Mouse (Mus musculus) lung, postnatal 0 days (tissue): ENCODE data around the gene Endog. TPM values are rescaled to one million over a fixed set of nuclear protein-coding genes. Genes with fewer than 3 reads are reported as not detected.
"Not testable (repeated sequence)": the region's sequence is repeated elsewhere in the genome, so short reads cannot be mapped to it uniquely, and the experiment has no call there.

Experiments used
- ATAC-seq: fragments of 200-750 bp; cut with Nextera tagmentation; 2 replicates; pipeline ENCODE4 v1.8.0; 2017; ENCODE audit warnings: moderate library complexity
- DNase-seq: peaks from one replicate; pipeline ENCODE4 v3.0.0-alpha.2; 2016; ENCODE audit warnings: low spot score
- H3K27ac ChIP-seq: fragments of 300-500 bp; sonication (generic); 2 replicates; pipeline ENCODE4 v1.5.1; 2014; ENCODE audit warnings: antibody characterized with exemption, mild to moderate bottlenecking, low read length, mixed read lengths
- H3K27me3 ChIP-seq: fragments of 300-500 bp; sonication (generic); replicated peaks from 2 replicates; pipeline ENCODE4 v1.6.1; 2014; ENCODE audit warnings: low read length, mixed read lengths; ENCODE audit not compliant: insufficient read depth
- H3K36me3 ChIP-seq: fragments of 300-500 bp; sonication (generic); 2 replicates; pipeline ENCODE4 v1.6.1; 2014; ENCODE audit warnings: low read length, mixed read lengths; ENCODE audit not compliant: insufficient read depth
- H3K4me1 ChIP-seq: fragments of 300-500 bp; sonication (generic); 2 replicates; pipeline ENCODE4 v1.6.1; 2014; ENCODE audit warnings: antibody characterized with exemption, low read depth, low read length, mixed read lengths; ENCODE audit not compliant: insufficient read depth
- H3K4me2 ChIP-seq: fragments of 300-500 bp; sonication (generic); replicated peaks from 2 replicates; pipeline ENCODE4 v1.6.1; 2014; ENCODE audit warnings: low read depth, mild to moderate bottlenecking, low read length, moderate library complexity, mixed read lengths
- H3K4me3 ChIP-seq: fragments of 300-500 bp; sonication (generic); 2 replicates; pipeline ENCODE4 v1.5.1; 2014; ENCODE audit warnings: low read depth, low read length
- H3K9ac ChIP-seq: fragments of 300-500 bp; sonication (generic); replicated peaks from 2 replicates; pipeline ENCODE4 v1.6.1; 2014; ENCODE audit warnings: low read depth, mild to moderate bottlenecking
- H3K9me3 ChIP-seq: fragments of 300-500 bp; sonication (generic); 2 replicates; pipeline ENCODE4 v1.6.1; 2016; ENCODE audit warnings: low read length, mixed read lengths
- CTCF ChIP-seq: IDR thresholded peaks from 2 replicates; pipeline ENCODE4 v1.5.1; 2016; ENCODE audit warnings: antibody characterized with exemption, mild to moderate bottlenecking
- EP300 ChIP-seq: IDR thresholded peaks from 2 replicates; pipeline ENCODE4 v1.6.1; 2016; ENCODE audit warnings: antibody characterized with exemption, mild to moderate bottlenecking, control low read depth
- WGBS: fragments of 180-500 bp; shearing (Covaris S2); extraction: QIAGEN DNeasy Blood & Tissue Kit; methylation state at CpG from one replicate; pipeline ENCODE4 v1.1.7; 2014; 5-methylcytosine and 5-hydroxymethylcytosine counted together
- polyA plus RNA-seq: library from polyadenylated mRNA; unstranded; fragments of >200 nt; fragmentation: Nextera tagmentation; extraction: Ambion mirVana; gene quantifications from 2 replicates; pipeline ENCODE4 v1.2.1, GENCODE M21; 2015

Gene Endog
- polyA plus RNA-seq, 1 experiment from 2014 or later: 24.4 TPM

DNA sequence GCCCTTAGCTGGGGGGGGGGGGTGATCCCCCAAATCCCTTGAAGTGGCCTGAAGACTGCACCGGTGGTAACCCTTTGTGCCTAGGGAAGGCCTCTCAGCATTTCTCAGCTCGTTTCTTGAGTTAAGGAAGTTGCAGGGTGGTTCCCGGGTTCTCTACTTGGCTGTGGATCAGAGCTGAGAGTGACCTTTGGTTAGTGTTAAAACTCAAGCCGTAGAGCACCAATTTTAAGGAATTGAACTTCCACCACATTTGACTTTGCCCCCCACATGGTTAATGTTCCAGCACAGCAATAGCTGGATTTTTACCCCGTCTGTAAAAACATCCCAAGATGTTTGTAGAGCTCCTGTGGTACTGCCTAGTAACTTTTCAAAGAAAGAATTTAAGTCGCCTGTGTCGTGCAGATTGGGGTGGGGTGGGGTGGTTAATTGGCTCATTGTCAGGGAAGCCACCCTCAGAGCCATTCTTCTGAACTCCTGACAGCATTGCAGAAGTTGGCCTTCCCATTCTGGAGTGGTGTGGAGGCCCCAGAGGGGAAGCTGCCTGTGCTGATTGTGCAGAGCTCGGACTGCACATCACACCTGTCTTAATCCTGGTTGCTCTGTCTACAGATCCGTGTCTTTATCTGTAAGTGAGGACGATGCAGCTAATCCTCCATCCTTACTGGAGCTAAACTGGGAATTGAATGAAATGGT lies 36.2 kb upstream of the Endog start:
- peak overlapping the region; percentile 90 for H3K4me2 ChIP-seq
- no peaks in the 10 kb centered on the region for H3K27me3 ChIP-seq
- H3K9ac ChIP-seq: peak overlapping the region; percentile 64; the same call in 1 of the 2 replicates
- peaks cover 19% of the 10 kb centered on the region; the same call in 1 of the 2 replicates for H3K4me1 ChIP-seq
- H3K36me3 ChIP-seq: peaks cover 6% of the 10 kb centered on the region; the same call in 1 of the 2 replicates
- peak overlapping the region; percentile 77 for H3K4me3 ChIP-seq
- ATAC-seq (no peak), DNase-seq (no peak)
- H3K9me3 ChIP-seq: no peaks in the 10 kb centered on the region
- 0 out of 2 replicates have a peak overlapping the region, but pooled peaks have one; percentile 84 for H3K27ac ChIP-seq
- 43% methylated on average over 10 of the region's 10 CpGs for WGBS
- TF ChIP-seq EP300: no peak
- no peak for TF ChIP-seq CTCF

DNA sequence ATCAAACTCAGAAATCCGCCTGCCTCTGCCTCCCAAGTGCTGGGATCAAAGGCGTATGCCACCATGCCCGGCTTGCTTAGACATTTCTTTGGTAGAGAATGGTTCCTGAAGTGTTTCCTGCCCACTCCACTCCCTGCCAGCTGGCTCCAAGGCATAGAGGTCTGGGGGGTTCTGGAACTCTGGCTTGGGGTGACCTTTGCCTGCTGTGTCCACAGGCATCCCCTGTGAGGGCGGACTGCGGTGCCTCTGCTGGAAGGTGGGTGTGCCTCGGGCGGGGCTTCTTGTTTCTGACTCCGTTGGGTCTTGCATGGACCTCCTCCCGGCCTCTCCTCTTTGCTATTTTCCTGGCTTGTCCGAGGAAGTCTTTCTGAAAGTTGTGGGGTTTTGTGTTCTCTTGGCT lies 34.8 kb upstream of the Endog start:
- no peak overlapping the region for H3K27ac ChIP-seq
- H3K9ac ChIP-seq: no peak overlapping the region
- H3K4me2 ChIP-seq: no peak overlapping the region
- DNase-seq: no peak
- WGBS: 91% methylated on average over 10 of the region's 10 CpGs
- TF ChIP-seq CTCF: no peak
- no peak for TF ChIP-seq EP300
- no peak overlapping the region for H3K4me3 ChIP-seq
- no peaks in the 10 kb centered on the region for H3K9me3 ChIP-seq
- peaks cover 19% of the 10 kb centered on the region; the same call in 1 of the 2 replicates for H3K4me1 ChIP-seq
- no peaks in the 10 kb centered on the region for H3K27me3 ChIP-seq
- peaks cover 12% of the 10 kb centered on the region; the same call in 1 of the 2 replicates for H3K36me3 ChIP-seq
- no peak for ATAC-seq

DNA sequence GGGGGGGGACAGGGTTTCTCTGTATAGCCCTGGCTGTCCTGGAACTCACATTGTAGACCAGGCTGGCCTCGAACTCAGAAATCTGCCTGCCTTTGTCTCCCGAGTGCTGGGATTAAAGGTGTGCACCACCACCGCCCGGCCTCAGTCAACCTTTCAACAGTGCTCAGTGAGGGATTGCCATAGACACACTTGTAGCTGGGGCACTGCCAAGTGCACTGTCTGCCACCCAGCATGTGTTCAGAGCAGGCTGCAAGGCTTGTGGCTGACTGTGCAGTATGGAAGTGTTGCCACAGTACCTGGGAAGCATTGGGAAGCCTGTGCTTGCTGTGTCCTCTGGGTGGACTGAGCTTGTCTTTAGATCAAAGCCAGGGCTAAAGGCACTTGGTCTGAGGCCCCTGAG lies 31.3 kb upstream of the Endog start:
- H3K9me3 ChIP-seq, H3K4me2 ChIP-seq, H3K4me1 ChIP-seq, H3K4me3 ChIP-seq, DNase-seq, H3K9ac ChIP-seq, H3K27ac ChIP-seq, ATAC-seq, H3K27me3 ChIP-seq: not testable (repeated sequence)
- peaks cover 42% of the 10 kb centered on the region; the same call in 1 of the 2 replicates for H3K36me3 ChIP-seq
- WGBS: 87% methylated on average over 4 of the region's 4 CpGs

DNA sequence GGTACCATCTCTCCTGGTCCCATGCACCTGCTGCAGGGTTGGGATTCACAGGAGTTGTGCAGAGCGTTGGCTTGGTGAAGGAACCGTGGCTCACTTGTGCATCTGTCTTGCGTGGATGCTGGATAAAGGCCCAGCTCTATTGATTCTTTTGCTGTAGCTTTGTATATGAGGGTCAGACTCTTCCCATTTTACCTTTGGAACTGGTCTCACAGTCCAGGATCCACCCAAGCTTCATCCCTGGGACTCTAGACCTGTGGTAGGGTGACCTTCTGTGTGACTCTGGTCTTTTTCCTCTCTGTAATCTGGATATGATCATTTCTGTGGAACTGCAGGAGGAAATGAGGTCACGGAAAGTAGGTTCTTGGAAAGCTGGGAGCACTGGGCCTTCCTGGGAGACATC lies 26.9 kb upstream of the Endog start:
- 98% methylated on average over 4 of the region's 4 CpGs for WGBS
- H3K9ac ChIP-seq: no peak overlapping the region

DNA sequence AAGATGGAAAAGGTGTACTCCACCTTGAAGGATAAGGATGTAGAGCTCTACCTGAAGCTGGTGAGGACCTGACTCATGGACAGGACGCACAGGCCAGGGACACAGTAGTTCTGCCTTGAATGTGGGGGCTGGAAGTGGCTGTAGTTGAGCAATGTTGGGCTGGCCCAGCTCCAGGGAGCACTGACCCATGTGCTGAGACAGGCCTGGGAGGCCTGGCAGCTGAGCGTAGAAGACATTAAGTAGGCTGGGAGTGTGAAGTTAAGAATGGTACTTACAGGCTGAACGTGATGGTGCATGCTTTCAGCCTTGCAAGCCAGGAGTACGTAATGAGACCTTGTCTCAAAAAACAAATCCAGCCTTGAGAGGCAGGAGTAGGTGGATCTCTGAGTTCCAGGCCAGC lies 23.8 kb upstream of the Endog start:
- DNase-seq (peak; percentile 87), ATAC-seq (peak; percentile 92)
- H3K4me3 ChIP-seq: no peak overlapping the region
- no peak overlapping the region for H3K9ac ChIP-seq
- TF ChIP-seq CTCF (no peak), EP300 (peak; percentile 44; the same call in 1 of the 2 replicates)
- 56% methylated on average over 4 of the region's 4 CpGs for WGBS
- H3K4me1 ChIP-seq: no peaks in the 10 kb centered on the region
- no peaks in the 10 kb centered on the region for H3K27me3 ChIP-seq
- peaks cover 45% of the 10 kb centered on the region; the same call in 1 of the 2 replicates for H3K36me3 ChIP-seq
- no peaks in the 10 kb centered on the region for H3K9me3 ChIP-seq
- 0 out of 2 replicates have a peak overlapping the region, but pooled peaks have one; percentile 14 for H3K27ac ChIP-seq
- H3K4me2 ChIP-seq: no peak overlapping the region

More for the DNA sequence above, 26.9 kb upstream of the Endog start:
- DNase-seq: no peak
- Histone ChIP-seq H3K27me3 (no peaks in the 10 kb centered on the region), H3K4me1 (no peaks in the 10 kb centered on the region), H3K4me2 (no peak overlapping the region), H3K9me3 (no peaks in the 10 kb centered on the region), H3K36me3 (peaks cover 59% of the 10 kb centered on the region), H3K27ac (no peak overlapping the region), H3K4me3 (no peak overlapping the region)
- no peak for TF ChIP-seq CTCF
- no peak for TF ChIP-seq EP300
- ATAC-seq: no peak

DNA sequence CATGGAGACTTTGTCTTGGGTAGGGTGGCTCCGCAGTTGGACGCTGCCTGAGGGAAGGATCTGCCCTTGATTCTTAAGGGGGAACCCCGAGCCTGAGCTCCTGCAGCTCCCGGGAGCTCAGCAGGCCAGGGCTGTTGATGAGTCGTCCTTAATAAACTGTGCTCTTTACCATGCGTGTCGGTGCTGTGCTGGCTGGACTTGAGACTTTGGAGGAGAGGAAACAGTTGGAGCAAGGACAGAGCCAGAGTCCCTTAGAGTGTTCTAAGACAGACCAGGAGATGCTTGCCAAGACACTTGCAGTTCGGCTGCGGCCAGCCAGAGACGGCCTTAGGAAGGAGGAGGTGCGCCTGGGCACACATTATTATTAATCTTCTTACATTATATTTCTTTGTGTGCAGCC lies 19.5 kb upstream of the Endog start:
- H3K27me3 ChIP-seq: no peaks in the 10 kb centered on the region
- no peaks in the 10 kb centered on the region for H3K4me1 ChIP-seq
- peaks cover 14% of the 10 kb centered on the region; the same call in 1 of the 2 replicates for H3K36me3 ChIP-seq
- no peak overlapping the region for H3K4me2 ChIP-seq
- no peak for TF ChIP-seq EP300
- TF ChIP-seq CTCF: no peak
- DNase-seq (no peak), ATAC-seq (no peak)
- H3K9ac ChIP-seq: no peak overlapping the region
- WGBS: 79% methylated on average over 11 of the region's 11 CpGs
- no peaks in the 10 kb centered on the region for H3K9me3 ChIP-seq
- no peak overlapping the region for H3K4me3 ChIP-seq
- H3K27ac ChIP-seq: no peak overlapping the region
